Mouse (Mus musculus) layer of hippocampus, postnatal 36 days (tissue): ENCODE results near the gene Zbtb9. TPM values are rescaled to one million over a fixed set of nuclear protein-coding genes. Genes with fewer than 3 reads are reported as not detected.

Source experiments
- DNase-seq, 2 experiments: peaks; one replicate each; pipeline ENCODE4 v3.0.0; 2022
- total RNA-seq, 2 experiments: library from RNA; stranded (reverse); gene quantifications; 2 replicates each; pipeline ENCODE4 v1.2.3; 2021

Gene Zbtb9
- total RNA-seq, 2 experiments from 2014 or later, result 15.0 to 15.6 TPM

DNA sequence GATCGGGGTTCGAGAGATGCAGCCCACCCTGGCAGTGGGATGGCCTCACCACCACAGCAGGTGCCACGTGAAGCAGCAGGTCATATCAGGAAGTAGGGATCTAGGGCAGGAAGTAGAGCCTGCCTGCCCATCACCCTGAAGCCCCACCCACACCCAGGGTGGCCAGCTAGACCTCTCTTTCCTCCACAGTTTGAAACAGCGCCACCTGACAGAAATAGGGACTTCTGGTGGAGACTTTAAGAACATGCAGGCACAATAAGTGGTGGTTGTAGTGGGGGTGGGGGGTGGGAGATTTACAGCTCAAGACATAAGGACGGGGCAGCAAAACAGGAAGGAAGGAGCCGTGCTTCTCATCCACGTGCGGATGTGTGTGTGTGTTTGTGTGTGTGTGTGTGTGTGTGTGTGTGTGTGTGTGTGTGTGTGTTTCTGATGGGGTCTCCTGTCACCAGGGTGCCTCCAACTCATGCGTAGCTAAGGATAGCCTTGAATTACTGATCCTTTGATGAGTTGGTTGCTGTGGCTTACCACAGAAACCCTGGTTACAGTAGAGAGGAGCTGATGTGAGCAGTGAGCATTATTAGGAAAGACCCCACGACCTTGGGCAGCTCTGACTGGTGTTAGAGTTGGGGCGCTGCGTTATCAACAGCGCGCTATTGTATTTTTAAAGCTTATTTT lies 39.2 kb downstream of the Zbtb9 start:
- no peak for DNase-seq

DNA sequence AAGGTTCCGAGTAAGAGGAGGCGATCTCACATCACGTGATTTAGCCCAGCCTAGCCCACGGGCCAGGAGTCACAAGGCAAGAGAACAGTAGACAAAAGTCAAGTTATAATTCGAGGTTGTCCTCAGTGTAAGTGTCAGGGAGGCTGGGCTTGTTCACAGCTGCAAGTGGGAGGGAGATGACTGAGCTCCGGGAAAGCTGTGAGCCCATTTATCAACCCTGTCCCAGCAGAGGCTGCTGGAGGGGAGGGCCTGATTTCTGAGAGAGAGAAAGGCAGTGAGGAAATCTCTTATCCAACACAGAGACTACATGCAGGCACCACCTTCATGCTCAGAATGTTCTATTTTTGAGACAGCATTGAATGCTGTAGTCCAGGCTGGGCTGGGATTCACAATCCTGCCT lies 39.9 kb downstream of the Zbtb9 start:
- peak in 1 of 2 experiments; percentile 18 for DNase-seq

DNA sequence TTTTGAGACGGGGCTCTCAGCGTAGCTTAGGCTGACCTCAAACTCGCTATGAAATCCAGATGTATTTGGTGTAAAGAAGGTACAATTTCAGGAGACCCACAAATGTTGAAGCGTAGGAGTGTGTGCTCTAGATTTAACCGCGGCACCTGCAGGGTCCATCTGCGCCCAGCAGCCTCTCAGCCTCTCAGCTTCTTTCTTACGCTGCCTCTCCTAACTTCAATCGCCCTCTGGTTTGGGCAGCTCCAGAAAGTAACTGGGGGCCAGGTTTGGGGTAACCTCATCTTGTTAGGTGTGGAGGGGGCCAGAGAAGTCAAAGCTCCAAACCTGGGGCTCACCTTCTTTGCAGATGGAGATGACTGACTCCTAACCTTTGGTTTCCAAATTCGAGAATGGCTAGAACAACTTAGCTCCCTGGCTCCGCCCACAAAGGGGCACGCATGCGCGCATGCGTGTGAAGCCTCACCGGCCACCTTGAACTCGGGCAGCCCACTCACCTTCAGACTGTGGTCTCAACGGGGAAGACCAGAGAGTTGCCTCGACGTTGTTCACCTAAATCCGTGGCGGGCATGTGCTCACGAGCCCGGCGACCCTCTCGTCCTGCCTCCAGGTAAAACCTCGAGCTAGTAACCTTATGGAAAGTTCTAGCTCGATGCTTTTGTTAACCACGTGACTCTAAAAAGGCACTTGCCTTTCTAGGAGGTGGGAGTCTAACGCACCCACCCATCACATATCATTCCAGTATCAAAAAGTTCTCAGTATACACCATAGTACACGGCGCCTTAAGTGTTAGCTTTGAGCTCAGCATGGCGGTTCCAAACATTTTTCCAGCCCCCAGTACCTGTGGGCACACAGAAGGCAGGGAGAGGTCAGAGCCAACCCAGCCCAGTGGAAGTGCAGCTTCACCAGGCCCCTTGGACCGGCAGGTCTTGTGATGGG lies 44.9 kb downstream of the Zbtb9 start:
- DNase-seq, result peak; percentile 80 to 81

DNA sequence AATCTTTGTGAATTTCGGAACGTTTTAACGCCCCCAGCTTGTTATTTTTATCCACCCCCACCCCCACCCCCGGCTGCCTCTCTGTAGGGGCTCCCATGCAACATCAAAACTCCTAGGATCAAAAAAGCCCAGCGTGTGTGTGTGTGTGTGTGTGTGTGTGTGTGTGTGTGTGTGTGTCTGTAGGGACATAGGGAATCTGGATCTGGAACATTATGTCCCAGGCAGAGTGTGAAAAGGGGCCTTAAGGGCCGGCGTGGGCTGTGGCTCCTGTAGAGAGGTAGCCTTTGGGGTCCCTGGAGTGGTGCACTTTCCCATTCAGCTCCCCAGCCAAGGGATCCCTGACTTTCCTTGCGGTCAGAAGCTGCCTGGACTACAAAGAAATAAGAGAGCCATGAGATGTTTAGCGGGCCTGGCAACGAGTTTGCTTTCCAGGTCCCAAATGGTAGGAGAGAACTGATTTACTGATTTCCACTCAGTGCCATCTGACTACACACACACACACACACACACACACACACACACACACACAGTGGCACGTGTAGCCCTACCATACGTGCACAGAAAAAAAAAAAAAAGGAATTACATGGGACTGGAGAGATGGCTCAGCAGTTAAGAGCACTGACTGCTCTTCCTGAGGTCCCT lies 45.7 kb downstream of the Zbtb9 start:
- DNase-seq, result peak in 1 of 2 experiments; percentile 31

DNA sequence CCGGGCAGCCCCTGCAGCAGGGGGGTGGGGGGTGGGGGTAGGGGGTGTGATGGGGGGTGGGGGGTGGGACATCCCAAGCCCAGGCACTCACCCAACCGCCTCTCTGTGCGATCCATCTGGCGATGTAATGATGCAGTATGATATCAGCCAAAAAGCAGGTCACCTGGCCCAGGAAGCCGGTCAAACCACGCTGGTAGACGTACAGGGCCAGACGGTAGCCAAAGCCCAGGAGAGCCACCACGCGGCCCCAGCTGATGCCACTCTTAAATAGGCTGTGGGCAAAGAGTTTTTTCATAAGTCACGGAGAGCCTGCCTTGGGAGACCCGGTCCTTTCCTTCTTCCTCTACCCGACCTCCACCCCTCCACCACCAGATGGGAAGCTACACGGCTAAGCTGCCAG lies 48.1 kb downstream of the Zbtb9 start:
- DNase-seq, result no peak

DNA sequence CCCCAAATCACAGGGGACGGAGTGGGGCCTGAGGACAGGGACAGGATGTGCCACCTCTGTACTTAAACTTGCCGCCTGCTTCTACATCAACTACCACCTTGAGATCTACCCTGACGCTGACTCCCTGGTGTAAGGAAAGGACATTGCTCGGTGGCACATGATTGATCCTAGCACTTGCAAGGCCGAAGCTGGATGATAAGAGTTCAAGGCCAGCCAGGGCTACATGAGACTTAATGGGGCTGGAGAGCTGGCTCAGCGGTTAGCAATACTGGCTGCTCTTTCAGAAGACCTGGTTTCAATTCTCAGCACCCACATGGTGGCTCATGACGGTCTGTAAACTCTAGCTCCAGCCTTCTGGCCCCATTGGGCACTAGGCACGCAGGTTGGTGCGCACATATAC lies 48.8 kb downstream of the Zbtb9 start:
- no peak for DNase-seq

DNA sequence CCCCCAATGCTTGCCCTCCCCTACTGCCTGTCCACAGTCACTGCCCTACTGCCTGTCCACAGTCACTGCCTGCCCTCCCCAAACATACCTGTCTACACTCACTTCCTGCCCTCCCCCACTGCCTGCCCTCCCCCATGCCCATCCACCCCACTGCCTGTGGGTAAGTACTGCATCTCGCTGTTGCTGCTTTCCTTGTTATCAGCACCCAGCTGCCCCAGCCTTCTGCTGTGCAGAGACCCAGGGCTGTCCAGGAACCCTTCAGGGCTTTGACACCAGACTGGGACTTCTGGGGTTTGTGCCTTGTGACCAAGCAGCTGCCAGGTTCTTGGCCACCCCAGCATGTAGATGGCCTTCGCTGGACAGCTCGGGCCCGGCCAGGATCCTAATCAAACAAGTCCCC lies 50.4 kb downstream of the Zbtb9 start:
- DNase-seq, result no peak

DNA sequence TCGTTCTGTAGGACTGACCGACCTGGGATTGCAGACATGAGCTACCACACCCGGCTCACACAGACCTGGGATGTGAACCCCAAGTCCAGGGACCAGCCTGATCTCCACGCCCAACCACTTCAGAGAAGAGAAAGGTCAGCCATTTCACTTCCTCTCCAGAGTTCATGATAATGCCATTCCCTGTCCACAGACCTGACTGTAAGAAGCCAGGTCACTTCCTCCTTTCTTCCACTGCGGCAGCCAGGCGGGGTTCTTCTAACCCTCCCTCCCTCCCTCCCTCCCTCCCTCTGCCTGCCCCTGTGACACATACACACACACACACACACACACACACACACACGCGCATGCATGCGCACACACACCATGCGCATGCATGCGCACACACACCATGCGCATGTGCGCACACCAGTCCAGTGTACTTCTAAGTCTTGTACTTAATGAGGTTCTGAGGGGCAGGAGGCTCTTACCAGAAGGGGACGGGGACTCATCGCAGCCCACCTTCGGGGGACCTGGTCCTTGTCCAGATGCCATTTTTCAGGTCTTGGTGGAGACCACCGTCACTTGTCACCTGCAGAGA lies 52.4 kb downstream of the Zbtb9 start:
- no peak for DNase-seq

DNA sequence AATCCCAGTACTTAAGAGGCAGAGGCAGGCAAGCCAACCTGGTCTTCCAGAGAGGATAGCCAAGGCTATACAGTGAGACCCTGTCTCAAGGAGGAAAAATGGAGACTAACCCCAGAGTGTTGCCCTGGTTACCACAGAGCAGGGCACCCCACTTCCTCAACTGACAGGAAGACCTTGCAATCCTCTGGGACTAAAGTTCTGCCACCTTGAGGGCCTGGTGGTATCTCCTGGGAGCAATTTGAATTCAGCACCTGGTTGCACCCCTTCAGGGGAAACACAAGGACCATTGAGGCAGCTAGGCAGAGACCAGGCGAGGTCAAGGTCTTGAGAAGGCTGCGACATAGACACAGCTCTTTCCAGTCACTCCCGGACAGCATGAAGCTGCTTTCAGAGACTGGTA lies 53.0 kb downstream of the Zbtb9 start:
- DNase-seq, result no peak

DNA sequence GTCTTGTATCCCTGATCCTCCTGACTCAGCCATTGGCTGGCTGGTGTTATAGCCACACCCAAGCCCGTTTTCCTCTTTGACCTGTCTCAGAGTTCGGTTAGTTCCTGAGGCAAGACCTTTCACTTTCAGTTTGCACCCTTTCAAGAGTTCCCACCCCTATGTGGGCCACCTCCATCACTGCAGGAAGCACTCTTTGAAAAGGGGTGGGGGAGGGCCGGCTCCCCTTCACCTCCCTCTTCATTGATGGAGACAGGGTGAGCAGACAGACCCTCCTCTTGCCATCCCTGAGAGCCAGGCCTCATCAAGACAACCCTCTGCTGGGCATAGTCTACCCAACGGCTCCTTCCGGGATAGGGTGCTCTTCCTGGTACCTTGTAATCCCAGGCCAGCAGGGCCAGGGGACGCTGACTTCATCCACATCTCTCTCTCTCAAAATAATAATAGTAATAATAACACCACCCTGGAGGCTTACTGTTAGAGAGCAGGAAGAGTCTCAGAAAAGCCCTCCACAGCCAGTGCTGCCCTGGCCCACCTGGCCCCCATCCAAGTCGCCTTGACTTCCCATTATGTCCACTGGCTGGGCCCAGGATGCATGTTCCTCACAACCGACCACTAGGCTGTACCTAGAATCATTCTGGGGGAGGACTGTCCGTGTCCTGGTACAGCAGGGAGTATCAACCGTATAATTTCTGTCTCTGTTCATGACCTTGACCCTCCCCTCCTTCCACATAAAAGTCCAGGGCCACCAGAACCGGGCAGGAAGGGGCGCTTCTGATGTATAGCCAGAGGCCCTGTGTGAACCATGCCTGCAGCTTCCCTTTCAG lies 54.7 kb downstream of the Zbtb9 start:
- DNase-seq, result no peak

DNA sequence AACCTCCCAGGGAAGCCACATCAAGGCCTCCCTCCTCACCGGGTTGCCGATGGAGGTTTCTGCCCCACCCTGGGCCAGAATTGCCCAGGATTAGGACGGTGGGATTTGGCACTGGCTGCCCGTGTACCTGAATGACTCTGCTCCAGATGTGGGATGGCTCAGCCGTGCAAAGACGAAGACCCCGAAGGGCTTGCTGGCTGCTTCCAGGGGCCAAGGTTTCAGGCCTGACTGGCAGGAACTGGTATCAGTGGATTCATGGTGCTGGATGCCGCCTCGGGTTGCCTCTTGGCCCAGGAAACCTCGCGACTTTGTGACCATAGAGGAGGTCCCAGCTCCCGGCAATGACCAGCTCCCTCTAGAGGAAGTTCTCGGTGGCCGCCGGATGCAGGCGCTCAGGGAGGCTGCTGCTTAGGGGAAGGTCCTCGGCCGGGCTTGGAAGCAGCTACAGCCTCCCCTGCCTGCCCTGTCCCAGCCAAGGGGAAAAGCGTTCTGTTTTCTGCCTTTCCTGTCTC lies 55.4 kb downstream of the Zbtb9 start:
- DNase-seq, result peak; percentile 88 to 90

DNA sequence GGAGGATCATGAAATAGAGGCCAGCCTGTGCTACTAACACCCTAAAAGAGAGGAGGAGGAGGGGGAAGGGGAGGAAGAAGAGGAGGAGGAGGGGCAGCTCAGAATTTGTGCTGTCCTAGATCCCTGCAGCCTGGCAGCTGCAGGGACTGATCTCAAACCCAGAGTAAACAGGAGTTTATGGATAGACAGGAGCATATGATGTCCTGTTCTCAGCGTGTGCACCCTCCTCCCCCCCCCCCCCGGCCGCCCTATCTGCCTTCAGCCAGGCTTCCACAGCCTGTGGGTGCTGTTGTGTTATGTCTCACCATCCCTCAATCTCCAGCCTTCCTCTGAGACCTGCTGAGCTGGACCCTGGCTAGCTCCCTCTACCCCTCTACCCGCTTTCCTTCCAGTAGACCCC lies 55.9 kb downstream of the Zbtb9 start, which contains the start of gene Bak1:
Gene Bak1, minus strand, starts transcription at position 101 of the 400 bp plus-strand sequence.
- no peak for DNase-seq

DNA sequence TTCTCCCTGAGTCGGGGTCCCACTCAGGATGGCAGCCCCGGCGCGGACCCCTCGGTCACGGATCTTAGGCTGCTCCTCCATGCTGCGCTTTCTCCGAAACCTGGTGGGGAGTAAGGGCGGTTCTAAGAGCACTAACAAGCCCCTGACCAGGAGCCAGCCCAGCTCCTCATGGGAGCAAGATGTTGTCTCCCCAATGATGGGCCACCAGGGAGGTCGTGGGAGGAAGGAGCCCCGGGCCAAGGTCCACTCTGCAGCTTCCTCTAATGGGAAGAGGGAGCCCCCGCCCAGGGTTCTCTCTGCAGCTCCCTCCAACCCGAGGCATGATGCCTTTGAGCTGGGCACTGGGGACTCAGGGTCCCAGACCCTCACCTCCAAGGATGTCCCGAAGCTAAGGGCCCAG lies 56.5 kb downstream of the Zbtb9 start:
- DNase-seq, result no peak

DNA sequence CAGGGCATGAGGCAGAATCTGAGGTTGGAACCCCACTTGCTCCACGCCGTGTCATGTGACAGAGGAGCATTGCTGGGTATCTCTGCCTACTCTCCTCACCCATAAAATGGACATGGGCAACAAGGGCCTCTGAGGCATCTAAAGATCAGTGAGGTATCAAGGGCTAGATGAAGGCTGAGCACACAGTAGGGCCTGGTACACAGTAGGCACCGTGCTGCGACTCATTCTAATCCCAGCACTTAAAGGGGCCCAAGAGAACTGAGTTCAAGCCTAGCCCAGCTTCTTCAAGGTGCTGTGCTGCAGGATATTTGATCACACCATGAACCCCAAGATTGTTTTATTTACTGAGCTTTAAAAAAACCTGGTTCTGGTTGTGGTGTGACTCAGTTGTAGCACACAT lies 57.9 kb downstream of the Zbtb9 start:
- DNase-seq, result no peak

DNA sequence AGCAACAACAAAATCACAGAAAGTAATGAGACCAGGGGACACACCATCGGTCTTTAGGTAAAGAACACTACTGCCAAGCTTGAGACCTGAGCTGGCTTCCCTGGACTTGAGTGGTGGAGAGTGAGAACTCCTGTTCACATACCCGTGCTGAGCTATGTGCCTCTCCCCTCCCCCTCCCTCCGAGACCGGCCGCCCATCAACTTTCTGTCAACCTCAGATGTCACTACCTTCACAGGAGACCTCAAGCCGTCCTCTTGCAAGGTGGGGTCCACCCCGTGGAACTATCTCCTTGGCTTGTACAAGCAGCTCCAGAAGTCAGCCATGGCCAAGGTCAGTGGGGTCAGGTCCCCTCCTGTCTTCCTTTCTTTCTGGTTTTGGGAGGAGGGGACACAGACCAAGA lies 59.4 kb downstream of the Zbtb9 start:
- DNase-seq, result no peak

DNA sequence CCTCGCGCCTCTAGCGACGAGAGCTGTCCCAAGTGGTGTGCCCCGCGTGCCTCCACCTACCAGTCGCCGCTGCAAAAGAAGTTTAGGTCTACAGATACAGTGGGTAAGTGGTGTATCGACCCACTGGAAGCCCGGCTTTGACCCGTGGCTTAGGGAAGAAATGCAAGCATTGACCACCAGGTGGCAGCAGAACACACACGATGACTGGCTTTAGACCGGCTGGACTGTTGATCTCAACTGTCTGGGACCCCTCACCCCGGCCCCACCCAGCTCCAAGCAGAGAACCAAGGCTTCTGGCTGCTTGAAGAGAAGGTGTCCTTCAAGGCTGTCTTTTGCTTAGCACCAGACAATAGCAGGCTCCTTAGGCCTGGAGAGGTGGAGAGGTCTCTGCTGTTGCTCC lies 59.9 kb downstream of the Zbtb9 start:
- DNase-seq, result peak; percentile 57 to 64

DNA sequence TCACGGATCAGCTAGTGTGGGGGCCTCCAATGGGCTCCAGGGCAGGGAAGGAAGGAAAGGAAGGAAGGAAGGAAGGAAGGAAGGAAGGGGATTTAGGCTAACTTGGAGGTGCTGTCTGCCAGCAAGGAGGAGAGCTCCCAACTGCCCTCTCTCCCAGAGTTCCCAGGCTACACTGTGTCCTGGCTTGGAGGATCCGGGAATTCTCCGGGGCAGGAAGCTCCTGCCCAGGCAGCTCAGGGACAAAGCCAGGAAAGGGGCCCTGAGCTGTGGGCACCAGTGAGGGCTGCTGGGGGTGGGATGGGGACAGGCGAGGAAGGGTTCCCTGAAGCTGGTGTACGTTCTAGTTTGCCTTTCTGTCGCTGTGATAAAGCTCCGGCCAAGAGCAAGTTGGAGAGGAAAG lies 63.5 kb downstream of the Zbtb9 start:
- no peak for DNase-seq

DNA sequence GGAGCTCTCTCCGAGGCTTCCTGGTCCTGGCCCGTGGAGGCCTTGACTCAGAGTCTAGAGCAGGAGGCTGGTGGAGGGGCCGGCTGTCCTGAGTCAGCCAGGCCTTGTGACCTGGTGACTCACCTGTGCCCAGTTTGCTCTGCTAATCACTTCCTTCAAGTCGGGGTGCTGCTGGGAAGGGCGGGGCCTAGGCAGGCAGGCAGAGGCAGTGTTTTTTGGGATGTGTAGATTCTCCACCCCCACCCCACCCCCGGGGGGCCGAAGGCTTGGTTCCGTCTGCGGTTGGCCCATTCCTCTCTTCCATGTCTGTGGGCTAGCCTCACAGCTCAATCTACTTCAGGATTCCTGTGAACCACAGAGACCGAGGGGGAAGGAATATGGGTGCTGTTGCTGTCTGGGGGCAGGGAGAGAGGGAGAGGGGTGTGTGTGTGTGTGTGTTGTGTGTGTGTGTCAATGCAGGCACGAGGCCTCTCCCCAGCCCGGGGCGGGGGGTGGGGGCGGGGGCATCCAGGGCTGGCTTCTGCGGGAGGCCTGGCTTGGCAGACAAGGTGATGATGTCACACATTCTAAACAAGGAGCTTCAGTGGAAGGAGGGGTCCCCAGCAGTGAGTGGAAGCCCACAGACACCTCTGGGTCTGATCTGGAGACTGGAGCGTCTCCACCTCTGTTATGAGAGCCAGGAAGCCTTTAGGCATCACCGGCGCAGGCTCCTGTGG lies 65.5 kb downstream of the Zbtb9 start:
- no peak for DNase-seq

DNA sequence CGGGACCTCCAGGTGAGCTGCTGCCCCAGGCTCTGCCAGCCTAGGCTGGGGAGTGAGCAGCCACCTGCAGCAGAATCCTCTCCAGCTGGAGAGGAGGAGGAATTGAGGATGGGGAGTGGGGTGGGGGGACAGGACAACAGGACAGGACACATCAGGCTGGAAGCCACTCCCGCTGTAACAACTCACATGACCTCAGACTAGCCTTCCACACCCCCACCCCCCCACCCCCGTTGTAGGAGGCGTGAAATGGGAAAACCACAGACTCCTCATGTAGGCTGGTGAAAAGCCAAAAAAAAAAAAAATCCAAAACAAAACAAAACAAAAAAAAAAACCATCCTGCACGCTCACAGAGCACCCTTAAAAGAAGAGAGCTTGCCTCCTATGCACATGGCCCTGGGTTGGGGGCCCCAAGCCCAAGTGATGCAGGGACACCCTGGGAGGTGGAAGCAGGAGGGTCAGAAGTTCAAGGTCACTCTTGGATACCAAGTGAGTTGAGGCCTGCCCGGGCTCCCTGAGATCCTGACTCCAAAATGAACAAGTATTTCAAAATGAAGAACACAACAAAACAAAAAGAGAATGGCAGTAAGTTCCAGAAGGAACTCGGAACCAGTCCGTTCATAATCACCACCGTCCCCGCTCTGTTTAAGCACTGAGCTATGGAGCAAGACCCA lies 66.6 kb downstream of the Zbtb9 start:
- DNase-seq, result no peak

DNA sequence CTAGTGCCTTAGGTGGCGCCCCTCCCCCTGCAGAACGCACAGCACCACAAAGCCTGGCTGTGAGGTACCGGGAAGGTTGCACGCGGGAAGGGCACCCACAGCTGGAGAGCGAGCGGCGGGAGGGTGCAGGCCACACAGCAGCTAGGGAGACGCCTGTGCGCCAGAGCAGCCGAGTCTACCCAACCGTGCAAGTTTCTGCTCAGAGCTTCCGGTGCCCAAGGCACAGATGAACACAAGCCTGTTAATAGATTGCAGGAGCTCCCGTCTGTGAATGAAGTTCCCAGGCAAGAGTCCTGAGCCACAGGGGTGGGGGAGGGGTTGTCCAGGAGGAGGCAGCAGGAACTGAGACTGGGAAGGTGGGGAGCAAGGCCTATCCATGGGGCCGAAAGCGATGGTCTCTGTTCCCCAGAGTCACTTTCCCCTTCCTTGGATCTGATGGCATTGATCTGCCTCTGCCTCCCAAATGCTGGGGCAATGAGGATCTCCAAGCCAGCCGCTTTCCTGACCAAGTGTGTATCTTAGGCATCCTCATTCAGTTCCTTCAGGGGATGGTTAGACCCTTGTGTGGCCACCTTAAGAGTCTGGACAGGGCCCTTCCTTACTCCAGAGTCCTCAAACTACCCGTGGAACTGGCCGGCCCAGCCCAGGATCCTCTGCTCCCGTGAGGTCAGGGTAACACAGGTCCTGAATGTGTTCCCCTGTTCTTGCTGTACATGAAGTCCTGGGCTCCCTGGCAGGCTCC lies 67.5 kb downstream of the Zbtb9 start:
- DNase-seq, result no peak
